Mouse (Mus musculus) stomach, postnatal 0 days (tissue): ENCODE results near the gene Tial1.

Source experiments
- CTCF ChIP-seq: IDR thresholded peaks from 2 replicates; pipeline ENCODE4 v1.5.1; 2016; ENCODE audit warnings: antibody characterized with exemption, low read depth, mild to moderate bottlenecking, moderate library complexity
- EP300 ChIP-seq: optimal IDR thresholded peaks from 2 replicates; pipeline ENCODE3; 2016; ENCODE audit warnings: antibody characterized with exemption

DNA sequence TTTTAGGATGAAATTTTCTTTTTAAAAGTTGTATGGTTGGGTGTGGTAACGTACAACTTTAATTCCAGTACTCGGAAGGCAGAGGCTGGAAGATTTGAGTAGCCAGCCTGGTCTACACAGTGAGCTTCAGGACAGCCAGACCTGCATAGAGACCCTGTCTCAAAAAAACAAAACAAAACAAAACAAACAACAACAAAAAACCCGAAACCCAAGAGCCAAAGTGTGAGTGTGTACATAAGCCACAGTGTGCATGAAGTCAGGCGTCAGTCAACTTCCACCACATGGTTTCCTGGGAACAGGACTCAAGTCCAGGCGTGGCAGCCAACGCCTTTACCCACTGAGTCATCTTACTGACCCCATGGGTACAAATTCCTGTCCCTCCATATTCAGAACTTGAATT is 22.3 kb downstream of the Tial1 start:
- TF ChIP-seq CTCF (no peak), EP300 (no peak)
